Mouse (Mus musculus) midbrain, embryonic 12.5 days (tissue): ENCODE data around the gene Mtf1. TPM values are rescaled to one million over a fixed set of nuclear protein-coding genes. Genes with fewer than 3 reads are reported as not detected.

ENCODE experiments used
- ATAC-seq: fragments of 200-750 bp; cut with Nextera tagmentation; 2 replicates; pipeline ENCODE4 v1.8.0; 2017; ENCODE audit warnings: low read depth, moderate TSS enrichment, moderate library complexity; ENCODE audit not compliant: low FRiP score
- H3K27ac ChIP-seq: fragments of 300-500 bp; sonication (generic); replicated peaks from 2 replicates; pipeline ENCODE4 v1.5.1; 2016; ENCODE audit warnings: mild to moderate bottlenecking
- H3K27me3 ChIP-seq: fragments of 300-500 bp; sonication (generic); 2 replicates; pipeline ENCODE4 v1.6.1; 2016; ENCODE audit warnings: mild to moderate bottlenecking
- H3K36me3 ChIP-seq: fragments of 300-500 bp; sonication (generic); 2 replicates; pipeline ENCODE4 v1.6.1; 2016
- H3K4me1 ChIP-seq: fragments of 300-500 bp; sonication (generic); 2 replicates; pipeline ENCODE4 v1.6.1; 2016
- H3K4me2 ChIP-seq: fragments of 300-500 bp; sonication (generic); replicated peaks from 2 replicates; pipeline ENCODE4 v1.6.1; 2016; ENCODE audit warnings: mild to moderate bottlenecking, moderate library complexity
- H3K4me3 ChIP-seq: fragments of 300-500 bp; sonication (generic); 2 replicates; pipeline ENCODE4 v1.5.1; 2016; ENCODE audit warnings: mild to moderate bottlenecking
- H3K9ac ChIP-seq: fragments of 300-500 bp; sonication (generic); replicated peaks from 2 replicates; pipeline ENCODE4 v1.6.1; 2016; ENCODE audit warnings: mild to moderate bottlenecking, moderate library complexity
- H3K9me3 ChIP-seq: fragments of 300-500 bp; sonication (generic); 2 replicates; pipeline ENCODE4 v1.6.1; 2016; ENCODE audit warnings: mild to moderate bottlenecking
- WGBS: fragments of 180-500 bp; shearing (Covaris S2); methylation state at CpG from one replicate; pipeline ENCODE4 v1.1.7; 2016; 5-methylcytosine and 5-hydroxymethylcytosine counted together
- polyA plus RNA-seq: library from polyadenylated mRNA; unstranded; fragments of >200 nt; fragmentation: Nextera tagmentation; extraction: Ambion mirVana; gene quantifications from 2 replicates; pipeline ENCODE4 v1.2.1, GENCODE M21; 2016

Gene Mtf1
- polyA plus RNA-seq, 1 experiment from 2014 or later: 15.1 TPM

GRCm38 (mm10) chr4:124808511-124808910 lies 6.6 kb downstream of the Mtf1 start:
- Histone ChIP-seq H3K27me3 (no peaks in the 10 kb centered on the region), H3K9me3 (no peaks in the 10 kb centered on the region), H3K4me2 (no peak overlapping the region), H3K36me3 (peaks cover 49% of the 10 kb centered on the region), H3K4me3 (no peak overlapping the region), H3K9ac (no peak overlapping the region), H3K4me1 (peaks cover 2% of the 10 kb centered on the region), H3K27ac (no peak overlapping the region)
- no peak for ATAC-seq
- WGBS: 86% methylated on average over 5 of the region's 5 CpGs

DNA sequence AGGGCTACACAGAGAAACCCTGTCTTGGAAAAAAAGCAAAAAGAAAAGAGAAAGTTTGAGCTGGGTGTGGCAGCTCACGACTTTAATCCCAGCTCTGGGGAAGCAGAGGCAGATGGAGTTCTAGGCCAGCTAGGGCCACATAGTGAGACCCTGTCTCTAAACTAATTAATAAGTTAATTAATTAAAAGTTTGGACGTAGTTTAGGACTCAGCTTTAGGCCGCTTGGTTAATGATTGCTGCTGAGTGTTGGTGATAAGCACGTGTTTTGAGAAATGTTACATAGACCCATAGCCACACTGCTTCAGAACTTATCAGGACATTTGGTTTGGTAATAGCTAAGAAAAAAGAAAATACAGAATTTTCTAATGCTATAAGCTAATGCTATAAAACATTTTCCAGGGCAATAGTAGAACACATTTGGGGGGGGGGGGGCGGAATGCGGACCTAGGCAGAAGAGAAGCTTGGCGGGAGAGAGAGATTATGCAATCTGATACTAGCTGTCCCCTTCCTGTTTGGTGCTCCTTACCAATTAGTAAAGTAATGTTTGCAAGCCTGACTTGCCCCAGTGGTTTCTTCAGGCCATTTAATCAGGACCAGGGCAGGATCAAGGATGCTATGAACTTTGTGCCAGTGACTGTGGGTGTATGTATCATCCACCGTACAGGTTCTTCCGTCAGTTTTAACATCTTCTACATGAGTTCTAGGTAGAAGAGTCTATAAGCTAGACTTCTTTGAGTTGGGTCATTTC lies 7.4 kb downstream of the Mtf1 start:
- Histone ChIP-seq H3K4me1 (no peaks in the 10 kb centered on the region; the same call in 1 of the 2 replicates), H3K27ac (no peak overlapping the region), H3K4me2 (no peak overlapping the region), H3K27me3 (no peaks in the 10 kb centered on the region), H3K36me3 (peaks cover 49% of the 10 kb centered on the region), H3K9me3 (no peaks in the 10 kb centered on the region), H3K4me3 (no peak overlapping the region), H3K9ac (no peak overlapping the region)
- 89% methylated on average over 9 of the region's 9 CpGs for WGBS
- ATAC-seq: no peak

DNA sequence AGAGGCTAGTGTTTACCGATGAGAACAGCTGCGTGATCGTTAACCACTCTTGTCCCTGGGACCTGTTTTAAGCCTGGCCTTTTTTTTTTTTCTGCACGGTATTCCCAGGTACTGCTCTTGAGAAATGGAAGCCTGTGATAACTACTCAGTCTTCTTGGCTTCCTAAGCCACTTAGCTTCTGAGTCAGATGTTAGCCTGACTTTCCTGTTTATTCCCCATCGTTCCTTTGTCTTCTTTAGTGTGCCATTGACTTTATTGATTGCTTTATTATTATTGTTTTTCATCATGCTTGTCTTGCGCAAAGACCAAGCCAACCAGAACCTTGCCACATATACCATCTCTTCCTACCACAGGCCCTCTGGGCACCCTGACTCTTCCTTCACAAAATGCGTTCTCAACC lies 8.2 kb downstream of the Mtf1 start:
- Histone ChIP-seq H3K4me1 (no peaks in the 10 kb centered on the region; the same call in 1 of the 2 replicates), H3K4me3 (no peak overlapping the region), H3K27me3 (no peaks in the 10 kb centered on the region), H3K36me3 (peaks cover 42% of the 10 kb centered on the region), H3K9me3 (no peaks in the 10 kb centered on the region), H3K9ac (no peak overlapping the region), H3K4me2 (no peak overlapping the region), H3K27ac (no peak overlapping the region)
- ATAC-seq: no peak
- 89% methylated on average over 7 of the region's 7 CpGs for WGBS

- Histone ChIP-seq H3K27me3 (no peaks in the 10 kb centered on the region), H3K9ac (no peak overlapping the region; the same call in 1 of the 2 replicates), H3K9me3 (no peaks in the 10 kb centered on the region), H3K4me2 (no peak overlapping the region), H3K4me3 (no peak overlapping the region), H3K4me1 (no peaks in the 10 kb centered on the region; the same call in 1 of the 2 replicates), H3K27ac (no peak overlapping the region), H3K36me3 (peaks cover 33% of the 10 kb centered on the region)
- no peak for ATAC-seq
- WGBS: 18% methylated on average over 9 of the region's 9 CpGs
These were observed 9.6 kb downstream of the Mtf1 start for GRCm38 (mm10) chr4:124811347-124811975.

GRCm38 (mm10) chr4:124815901-124816300 lies 14.0 kb downstream of the Mtf1 start:
- peaks cover 12% of the 10 kb centered on the region for H3K4me1 ChIP-seq
- ATAC-seq: no peak
- H3K9ac ChIP-seq: no peak overlapping the region
- H3K27ac ChIP-seq: no peak overlapping the region
- peaks cover 26% of the 10 kb centered on the region for H3K36me3 ChIP-seq
- H3K27me3 ChIP-seq: no peaks in the 10 kb centered on the region
- H3K4me3 ChIP-seq: no peak overlapping the region
- WGBS: 92% methylated on average over 11 of the region's 11 CpGs
- no peaks in the 10 kb centered on the region for H3K9me3 ChIP-seq
- H3K4me2 ChIP-seq: no peak overlapping the region

- Histone ChIP-seq H3K9me3 (no peaks in the 10 kb centered on the region), H3K27me3 (no peaks in the 10 kb centered on the region), H3K27ac (no peak overlapping the region), H3K4me2 (no peak overlapping the region), H3K4me3 (no peak overlapping the region), H3K9ac (no peak overlapping the region), H3K36me3 (peaks cover 34% of the 10 kb centered on the region), H3K4me1 (peaks cover 12% of the 10 kb centered on the region)
- 15% methylated on average over 6 of the region's 6 CpGs for WGBS
- ATAC-seq: no peak
These were observed 15.9 kb downstream of the Mtf1 start for GRCm38 (mm10) chr4:124817803-124818202.

DNA sequence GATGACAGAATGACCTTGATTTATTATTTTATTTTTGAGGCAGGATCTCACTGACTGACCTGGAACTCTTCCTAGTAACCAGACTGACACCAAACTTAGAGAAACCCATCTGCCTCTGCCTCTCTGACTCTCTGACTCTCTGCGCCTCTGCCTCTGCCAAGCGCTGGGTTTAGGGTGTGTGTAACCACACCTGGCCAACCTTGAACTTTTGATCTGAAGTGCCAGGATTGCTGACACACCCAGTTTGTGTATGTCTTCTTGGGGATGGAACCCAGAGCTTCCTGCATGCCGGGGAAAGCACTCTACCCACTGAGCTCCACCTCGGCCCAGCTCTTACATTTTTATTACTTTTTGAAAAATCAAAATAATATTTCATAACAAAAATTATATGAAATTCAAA lies 16.9 kb downstream of the Mtf1 start:
- peaks cover 12% of the 10 kb centered on the region for H3K4me1 ChIP-seq
- H3K4me2 ChIP-seq: no peak overlapping the region
- H3K9me3 ChIP-seq: no peaks in the 10 kb centered on the region
- no peak overlapping the region for H3K27ac ChIP-seq
- no peak overlapping the region for H3K4me3 ChIP-seq
- WGBS: 96% methylated on average over 4 of the region's 4 CpGs
- no peak for ATAC-seq
- H3K27me3 ChIP-seq: no peaks in the 10 kb centered on the region
- H3K36me3 ChIP-seq: peaks cover 45% of the 10 kb centered on the region
- H3K9ac ChIP-seq: no peak overlapping the region

DNA sequence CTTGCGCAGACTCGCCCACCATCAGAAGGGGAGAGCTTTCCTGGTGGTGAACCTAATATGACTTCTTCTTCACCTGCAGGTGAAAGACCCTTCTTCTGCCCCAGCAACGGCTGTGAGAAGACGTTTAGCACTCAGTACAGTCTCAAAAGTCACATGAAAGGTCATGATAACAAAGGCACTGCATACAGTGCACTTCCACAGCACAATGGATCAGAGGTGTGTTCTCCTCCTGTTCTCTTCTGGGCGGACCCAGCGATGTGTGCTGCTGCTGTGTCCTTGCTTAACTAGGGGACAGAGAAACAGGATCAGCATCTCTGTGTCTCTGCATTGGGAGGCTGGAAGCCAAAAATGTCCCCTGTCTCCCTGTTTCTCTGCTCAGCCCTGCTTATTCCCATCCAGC lies 23.1 kb downstream of the Mtf1 start:
- no peak overlapping the region for H3K9ac ChIP-seq
- ATAC-seq: no peak
- no peaks in the 10 kb centered on the region for H3K27me3 ChIP-seq
- no peak overlapping the region for H3K27ac ChIP-seq
- H3K4me3 ChIP-seq: no peak overlapping the region
- WGBS: 91% methylated on average over 6 of the region's 6 CpGs
- no peaks in the 10 kb centered on the region for H3K9me3 ChIP-seq
- no peaks in the 10 kb centered on the region for H3K4me1 ChIP-seq
- H3K36me3 ChIP-seq: peaks cover 76% of the 10 kb centered on the region
- H3K4me2 ChIP-seq: no peak overlapping the region

DNA sequence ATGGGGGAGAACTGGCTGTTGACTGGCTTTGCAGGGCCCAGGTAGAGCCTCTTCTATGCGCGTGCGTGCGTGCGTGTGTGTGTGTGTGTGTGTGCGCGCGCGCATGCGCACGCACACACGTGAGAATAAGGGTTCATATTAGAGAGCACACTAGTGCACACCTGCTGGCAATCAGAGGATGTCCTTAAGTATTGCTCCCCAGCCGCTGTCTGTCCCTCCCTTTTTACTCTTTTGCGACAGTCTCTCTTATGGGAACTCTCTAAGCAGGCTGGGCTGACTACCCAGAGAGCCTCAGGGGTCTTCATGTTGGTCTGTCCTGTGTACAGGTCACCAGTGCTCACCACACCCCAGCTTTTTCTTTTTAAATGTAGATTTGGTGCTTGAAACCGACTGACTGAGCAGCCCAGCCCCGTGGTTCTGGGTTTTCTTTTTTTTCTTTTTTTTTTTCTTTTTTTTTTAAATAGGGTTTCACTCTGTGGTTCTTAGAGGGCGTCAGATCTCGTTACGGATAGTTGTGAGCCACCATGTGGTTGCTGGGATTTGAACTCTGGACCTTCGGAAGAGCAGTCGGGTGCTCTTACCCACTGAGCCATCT lies 23.6 kb downstream of the Mtf1 start:
- H3K4me1 ChIP-seq: no peaks in the 10 kb centered on the region
- H3K27ac ChIP-seq: no peak overlapping the region
- no peak overlapping the region for H3K4me2 ChIP-seq
- WGBS: 96% methylated on average over 21 of the region's 21 CpGs
- peaks cover 77% of the 10 kb centered on the region for H3K36me3 ChIP-seq
- no peaks in the 10 kb centered on the region for H3K9me3 ChIP-seq
- no peak overlapping the region for H3K4me3 ChIP-seq
- H3K9ac ChIP-seq: no peak overlapping the region
- no peak for ATAC-seq
- no peaks in the 10 kb centered on the region for H3K27me3 ChIP-seq

DNA sequence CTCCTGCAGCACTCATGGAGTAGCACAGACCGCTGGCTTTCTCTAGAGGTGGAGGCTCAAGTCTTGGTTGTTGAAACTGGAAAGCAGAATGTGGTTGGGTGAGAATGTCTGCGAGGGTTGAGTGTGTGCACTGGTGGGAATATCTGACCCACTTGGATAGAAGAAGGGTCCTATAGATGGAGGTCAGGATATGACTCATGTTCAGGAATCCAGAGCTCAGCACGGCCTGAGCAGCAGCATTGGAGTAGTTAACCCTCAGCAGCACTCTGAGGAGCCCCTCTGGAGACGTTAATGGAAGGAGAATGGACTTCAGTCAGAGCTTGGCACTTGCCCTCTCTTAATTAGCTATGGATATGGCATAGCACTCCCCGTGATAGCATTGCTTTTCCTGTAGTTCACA lies 27.8 kb downstream of the Mtf1 start:
- no peak overlapping the region for H3K4me2 ChIP-seq
- peaks cover 77% of the 10 kb centered on the region for H3K36me3 ChIP-seq
- no peaks in the 10 kb centered on the region for H3K4me1 ChIP-seq
- no peak overlapping the region for H3K4me3 ChIP-seq
- WGBS: 91% methylated on average over 5 of the region's 5 CpGs
- H3K27me3 ChIP-seq: no peaks in the 10 kb centered on the region
- no peak overlapping the region for H3K9ac ChIP-seq
- H3K27ac ChIP-seq: no peak overlapping the region
- H3K9me3 ChIP-seq: no peaks in the 10 kb centered on the region
- ATAC-seq: no peak

- no peaks in the 10 kb centered on the region for H3K9me3 ChIP-seq
- H3K27ac ChIP-seq: no peak overlapping the region
- no peak overlapping the region for H3K4me2 ChIP-seq
- H3K36me3 ChIP-seq: peaks cover 61% of the 10 kb centered on the region
- no peaks in the 10 kb centered on the region for H3K4me1 ChIP-seq
- no peak for ATAC-seq
- 96% methylated on average over 10 of the region's 10 CpGs for WGBS
- no peaks in the 10 kb centered on the region for H3K27me3 ChIP-seq
- no peak overlapping the region for H3K4me3 ChIP-seq
- H3K9ac ChIP-seq: no peak overlapping the region
These were observed 30.9 kb downstream of the Mtf1 start for GRCm38 (mm10) chr4:124832796-124833195.

DNA sequence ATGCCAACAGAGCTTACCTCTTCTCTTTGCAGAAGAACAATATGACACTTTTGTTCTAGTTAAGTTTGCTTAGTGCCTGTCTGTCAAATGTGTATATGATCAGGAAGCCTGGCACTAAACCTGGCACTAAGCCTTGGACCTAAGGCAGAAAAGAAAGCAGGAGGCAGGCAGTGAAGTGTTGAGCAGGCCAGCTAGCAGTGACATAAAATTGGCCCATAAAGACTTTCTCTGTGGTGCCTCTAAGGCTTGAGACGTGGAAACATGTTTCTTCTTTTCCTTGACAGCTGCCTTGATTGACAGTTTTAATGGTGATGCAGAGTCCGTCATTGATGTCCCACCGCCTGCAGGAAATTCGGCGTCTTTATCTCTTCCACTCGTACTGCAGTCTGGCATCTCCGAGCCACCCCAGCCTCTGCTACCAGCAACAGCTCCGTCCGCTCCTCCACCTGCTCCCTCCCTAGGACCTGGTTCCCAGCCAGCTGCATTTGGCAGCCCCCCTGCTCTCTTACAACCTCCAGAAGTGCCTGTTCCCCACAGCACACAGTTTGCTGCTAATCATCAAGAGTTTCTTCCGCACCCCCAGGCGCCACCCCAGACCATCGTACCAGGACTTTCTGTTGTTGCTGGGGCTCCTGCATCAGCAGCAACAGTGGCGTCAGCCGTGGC lies 36.3 kb downstream of the Mtf1 start:
- Histone ChIP-seq H3K36me3 (peaks cover 70% of the 10 kb centered on the region), H3K9ac (no peak overlapping the region), H3K4me2 (no peak overlapping the region), H3K27me3 (no peaks in the 10 kb centered on the region), H3K4me3 (no peak overlapping the region), H3K9me3 (no peaks in the 10 kb centered on the region), H3K4me1 (no peaks in the 10 kb centered on the region), H3K27ac (no peak overlapping the region)
- no peak for ATAC-seq
- WGBS: 88% methylated on average over 14 of the region's 14 CpGs
